Mouse (Mus musculus) stomach, embryonic 15.5 days (tissue): ENCODE results near the gene Ube2s. TPM values are rescaled to one million over a fixed set of nuclear protein-coding genes. Genes with fewer than 3 reads are reported as not detected.

Experiments
- polyA plus RNA-seq: library from polyadenylated mRNA; unstranded; fragments of >200 nt; fragmentation: Nextera tagmentation; extraction: Ambion mirVana; gene quantifications from 2 replicates; pipeline ENCODE4 v1.2.1, GENCODE M21; 2015

Gene Ube2s
- polyA plus RNA-seq, 1 experiment from 2014 or later = 315 TPM

Other genes starting within 250 kb of the Ube2s start
- gene Ptprh, start 208.5 kb downstream of the Ube2s start, polyA plus RNA-seq = 0.80 and 0.89 TPM in 2 replicates
- gene Tmem86b, start 181.2 kb downstream of the Ube2s start, polyA plus RNA-seq = 2.4 and 4.8 TPM in 2 replicates
- gene Ppp6r1, start 153.6 kb downstream of the Ube2s start, polyA plus RNA-seq = 8.5 and 9.0 TPM in 2 replicates
- 83.5 and 94.5 TPM in 2 replicates for gene Hspbp1, start 127.5 kb downstream of the Ube2s start, polyA plus RNA-seq
- 0.94 and 1.3 TPM in 2 replicates for gene Brsk1, start 122.0 kb downstream of the Ube2s start, polyA plus RNA-seq
- 0.85 and 0.88 TPM in 2 replicates for gene Tmem150b, start 87.3 kb downstream of the Ube2s start, polyA plus RNA-seq
- gene Kmt5c, start 72.5 kb downstream of the Ube2s start, polyA plus RNA-seq = 57.2 and 61.4 TPM in 2 replicates
- 66.3 and 70.7 TPM in 2 replicates for gene Cox6b2, start 59.5 kb downstream of the Ube2s start, polyA plus RNA-seq
- gene Fam71e2, start 41.3 kb downstream of the Ube2s start, polyA plus RNA-seq = not detected in 2 replicates
- 0.13 and 0.22 TPM in 2 replicates for gene Il11, start 29.7 kb downstream of the Ube2s start, polyA plus RNA-seq
- 1.2 and 1.4 TPM in 2 replicates for gene Tmem190, start 29.7 kb downstream of the Ube2s start, polyA plus RNA-seq
- gene Tmem238, start 22.9 kb downstream of the Ube2s start, polyA plus RNA-seq = 35.4 and 36.4 TPM in 2 replicates
- gene Rpl28, start 19.7 kb downstream of the Ube2s start, polyA plus RNA-seq = 309 and 356 TPM in 2 replicates
- 0.36 and 0.44 TPM in 2 replicates for gene Shisa7, start 32.1 kb upstream of the Ube2s start, polyA plus RNA-seq
- gene Isoc2b, start 57.7 kb upstream of the Ube2s start, polyA plus RNA-seq = 12.9 and 14.4 TPM in 2 replicates
- 1.1 and 1.3 TPM in 2 replicates for gene Isoc2a, start 64.6 kb upstream of the Ube2s start, polyA plus RNA-seq
- not detected in 2 replicates for gene Gm36210, start 93.9 kb upstream of the Ube2s start, polyA plus RNA-seq
- gene Zfp628, start 102.6 kb upstream of the Ube2s start, polyA plus RNA-seq = 3.3 TPM in 2 replicates
- gene Nat14, start 109.4 kb upstream of the Ube2s start, polyA plus RNA-seq = 4.3 and 4.5 TPM in 2 replicates
- gene Ssc5d, start 113.2 kb upstream of the Ube2s start, polyA plus RNA-seq = 2.1 and 3.5 TPM in 2 replicates
- 0.22 and 0.30 TPM in 2 replicates for gene Sbk2, start 151.8 kb upstream of the Ube2s start, polyA plus RNA-seq
- gene Sbk3, start 158.6 kb upstream of the Ube2s start, polyA plus RNA-seq = not detected in 2 replicates
- 32.2 and 34.1 TPM in 2 replicates for gene Zfp579, start 183.6 kb upstream of the Ube2s start, polyA plus RNA-seq
- gene Zfp524, start 201.8 kb upstream of the Ube2s start, polyA plus RNA-seq = 16.0 and 16.4 TPM in 2 replicates
- gene Fiz1, start 202.1 kb upstream of the Ube2s start, polyA plus RNA-seq = 40.6 and 43.0 TPM in 2 replicates
- gene Gm44973, start 202.9 kb upstream of the Ube2s start, polyA plus RNA-seq = 1.5 and 2.0 TPM in 2 replicates
- 5.5 and 7.7 TPM in 2 replicates for gene Zfp865, start 207.8 kb upstream of the Ube2s start, polyA plus RNA-seq
- gene Ccdc106, start 208.0 kb upstream of the Ube2s start, polyA plus RNA-seq = 19.2 and 20.8 TPM in 2 replicates
- not detected in 2 replicates for gene 4632433K11Rik, start 221.5 kb upstream of the Ube2s start, polyA plus RNA-seq
- 5.4 and 6.0 TPM in 2 replicates for gene Zfp784, start 225.9 kb upstream of the Ube2s start, polyA plus RNA-seq
- 27.7 and 28.6 TPM in 2 replicates for gene Zfp580, start 238.9 kb upstream of the Ube2s start, polyA plus RNA-seq
- gene U2af2, start 249.6 kb upstream of the Ube2s start, polyA plus RNA-seq = 118 and 124 TPM in 2 replicates